Mouse (Mus musculus) embryonic facial prominence, embryonic 10.5 days (tissue): ENCODE measurements at regions not wholly inside any gene's neighbourhood (a gene's known extent, or its start where the extent isn't known, plus 50 kb on each side); places are given as distances from the start of the nearest gene placed in this dataset.

ENCODE experiments used
- DNase-seq: peaks from one replicate; pipeline ENCODE4 v3.0.0-alpha.2; 2017; ENCODE audit warnings: low spot score
- H3K27ac ChIP-seq: fragments of 300-500 bp; sonication (generic); replicated peaks from 2 replicates; pipeline ENCODE4 v1.5.1; 2016; ENCODE audit warnings: mild to moderate bottlenecking
- H3K27me3 ChIP-seq: fragments of 300-500 bp; sonication (generic); replicated peaks from 2 replicates; pipeline ENCODE4 v1.6.1; 2016; ENCODE audit warnings: low read depth, mild to moderate bottlenecking; ENCODE audit not compliant: poor library complexity, severe bottlenecking
- H3K36me3 ChIP-seq: fragments of 300-500 bp; sonication (generic); replicated peaks from 2 replicates; pipeline ENCODE4 v1.6.1; 2016; ENCODE audit warnings: mild to moderate bottlenecking, moderate library complexity
- H3K4me1 ChIP-seq: fragments of 300-500 bp; sonication (generic); 2 replicates; pipeline ENCODE4 v1.6.1; 2016
- H3K4me3 ChIP-seq: fragments of 300-500 bp; sonication (generic); 2 replicates; pipeline ENCODE4 v1.5.1; 2016; ENCODE audit warnings: mild to moderate bottlenecking, moderate library complexity
- H3K9me3 ChIP-seq: fragments of 300-500 bp; sonication (generic); 2 replicates; pipeline ENCODE4 v1.6.1; 2016; ENCODE audit warnings: mild to moderate bottlenecking
- WGBS: fragments of 180-500 bp; shearing (Covaris S2); methylation state at CpG from one replicate; pipeline ENCODE4 v1.1.7; 2016; 5-methylcytosine and 5-hydroxymethylcytosine counted together

DNA sequence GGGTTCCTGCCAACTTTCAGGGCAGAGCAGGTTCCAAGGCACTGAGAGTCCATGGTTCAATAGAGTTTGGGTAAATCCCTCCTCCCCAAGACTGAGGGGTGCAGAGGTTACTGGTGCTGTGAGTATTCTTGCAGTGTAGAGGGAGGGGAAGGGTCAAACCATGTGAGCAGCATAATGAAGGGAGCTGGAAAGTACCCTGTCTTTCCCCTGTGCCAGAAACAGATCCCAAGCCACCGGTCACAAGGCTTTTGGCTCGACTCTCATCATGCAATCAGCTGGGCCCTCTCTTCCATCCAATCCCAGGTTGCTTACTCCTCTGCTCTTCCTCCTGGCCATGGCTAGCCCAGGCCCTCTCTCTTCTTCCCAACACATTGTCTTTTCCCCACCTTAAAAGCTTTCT, 182.8 kb upstream of the Rybp start:
- H3K27ac ChIP-seq: no peak overlapping the region
- no peak overlapping the region for H3K4me3 ChIP-seq
- H3K9me3 ChIP-seq: peaks cover 18% of the 10 kb centered on the region; the same call in 1 of the 2 replicates
- no peak for DNase-seq
- WGBS: 79% methylated on average over 2 of the region's 2 CpGs
- H3K4me1 ChIP-seq: no peaks in the 10 kb centered on the region
- H3K27me3 ChIP-seq: peaks cover 31% of the 10 kb centered on the region
- H3K36me3 ChIP-seq: no peaks in the 10 kb centered on the region

DNA sequence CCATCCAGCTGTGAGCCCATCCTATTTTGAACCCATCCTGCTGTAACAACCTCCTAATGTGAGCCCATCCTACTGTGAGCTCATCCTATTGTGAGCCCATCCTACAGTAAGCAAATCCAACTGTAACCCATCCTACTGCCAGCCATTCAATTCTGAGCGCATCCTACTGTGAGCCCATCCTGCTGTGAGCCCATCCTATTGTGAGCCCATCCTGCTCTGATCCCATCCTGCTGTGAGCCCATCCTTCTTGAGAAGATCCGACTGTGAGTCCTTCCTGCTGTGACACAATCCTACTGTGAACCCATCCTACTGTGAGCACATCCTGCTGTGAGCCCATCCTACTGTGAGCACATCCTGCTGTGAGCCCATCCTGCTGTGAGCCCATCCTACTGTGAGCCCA, 175.5 kb upstream of the Rybp start:
- Histone ChIP-seq H3K27me3 (peaks cover 23% of the 10 kb centered on the region), H3K9me3 (peaks cover 39% of the 10 kb centered on the region), H3K4me1 (no peaks in the 10 kb centered on the region), H3K36me3 (no peaks in the 10 kb centered on the region), H3K27ac (no peak overlapping the region), H3K4me3 (no peak overlapping the region)
- WGBS: 88% methylated on average over 2 of the region's 2 CpGs
- no peak for DNase-seq

DNA sequence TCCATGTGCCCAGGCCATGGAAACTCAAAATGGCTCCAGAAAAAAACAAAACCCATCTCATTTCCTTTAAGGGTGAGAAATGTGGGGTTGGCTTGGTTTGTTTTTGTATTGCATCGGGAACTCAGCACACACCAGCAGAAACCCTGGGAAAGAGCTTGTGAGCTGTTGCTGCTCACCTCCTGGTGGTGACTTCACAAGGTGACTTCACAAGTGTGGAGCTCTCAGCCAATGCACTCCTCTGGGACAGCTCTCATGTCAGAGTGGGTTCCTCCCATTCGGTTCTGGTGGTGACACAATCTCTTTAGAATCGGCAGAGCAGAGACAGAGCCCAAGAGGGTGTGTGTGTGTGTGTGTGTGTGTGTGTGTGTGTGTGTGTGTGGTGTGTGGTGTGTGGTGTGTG, 166.1 kb upstream of the Rybp start:
- H3K36me3 ChIP-seq: no peaks in the 10 kb centered on the region
- H3K4me3 ChIP-seq: no peak overlapping the region
- WGBS: 88% methylated on average over 3 of the region's 3 CpGs
- H3K27me3 ChIP-seq: peaks cover 8% of the 10 kb centered on the region; the same call in 1 of the 2 replicates
- no peak for DNase-seq
- peaks cover 9% of the 10 kb centered on the region for H3K4me1 ChIP-seq
- peaks cover 13% of the 10 kb centered on the region; the same call in 1 of the 2 replicates for H3K9me3 ChIP-seq
- no peak overlapping the region for H3K27ac ChIP-seq

DNA sequence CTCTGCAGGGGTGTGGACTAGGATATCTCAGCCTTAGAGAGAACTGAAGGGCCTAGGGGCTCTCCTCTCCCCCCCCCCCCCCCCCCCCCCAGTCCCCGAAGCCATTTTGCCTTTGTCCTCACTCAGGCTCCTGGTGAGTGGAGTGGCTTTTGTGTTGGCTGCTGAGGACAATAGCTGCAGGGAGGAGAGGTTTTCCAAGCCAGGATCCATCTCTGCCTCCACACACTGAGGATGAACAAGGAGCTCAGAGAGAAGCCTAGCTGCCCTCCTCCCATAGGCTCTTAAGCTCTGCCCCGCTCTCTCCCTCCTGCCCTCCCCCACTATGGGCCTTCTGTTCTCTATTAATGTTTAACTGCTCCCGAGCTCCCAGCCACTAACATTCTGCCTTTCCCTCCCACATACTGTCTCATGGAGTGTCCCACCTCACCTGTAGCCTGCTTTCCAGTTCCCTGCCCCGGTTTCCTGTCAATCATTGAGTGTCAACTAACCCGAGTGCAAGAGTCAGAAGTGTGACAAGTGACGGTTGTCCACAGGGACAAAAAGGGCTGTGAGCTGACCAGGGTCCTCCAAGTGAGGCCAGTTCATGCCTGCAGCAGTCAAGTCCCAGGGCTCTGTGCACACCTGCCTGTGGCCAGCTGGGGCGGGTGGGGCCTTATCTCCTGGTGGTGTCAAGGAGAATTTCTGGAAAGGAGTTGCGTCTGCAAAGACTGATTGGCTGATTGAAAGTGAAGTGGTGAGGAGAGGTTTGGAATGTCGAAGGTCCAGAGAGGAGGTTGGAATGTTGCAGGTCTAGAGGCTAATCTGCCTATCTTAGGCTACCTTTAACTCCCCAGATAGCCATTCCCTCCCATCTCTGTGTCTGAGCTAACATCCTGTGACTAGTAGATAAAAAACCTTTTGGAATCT, 165.1 kb upstream of the Rybp start:
- Histone ChIP-seq H3K27ac (peak overlapping the region; percentile 41; the same call in 1 of the 2 replicates), H3K9me3 (peaks cover 10% of the 10 kb centered on the region; the same call in 1 of the 2 replicates), H3K27me3 (peaks cover 16% of the 10 kb centered on the region), H3K4me3 (no peak overlapping the region), H3K4me1 (peaks cover 15% of the 10 kb centered on the region), H3K36me3 (no peaks in the 10 kb centered on the region)
- no peak for DNase-seq
- WGBS: 60% methylated on average over 9 of the region's 9 CpGs

DNA sequence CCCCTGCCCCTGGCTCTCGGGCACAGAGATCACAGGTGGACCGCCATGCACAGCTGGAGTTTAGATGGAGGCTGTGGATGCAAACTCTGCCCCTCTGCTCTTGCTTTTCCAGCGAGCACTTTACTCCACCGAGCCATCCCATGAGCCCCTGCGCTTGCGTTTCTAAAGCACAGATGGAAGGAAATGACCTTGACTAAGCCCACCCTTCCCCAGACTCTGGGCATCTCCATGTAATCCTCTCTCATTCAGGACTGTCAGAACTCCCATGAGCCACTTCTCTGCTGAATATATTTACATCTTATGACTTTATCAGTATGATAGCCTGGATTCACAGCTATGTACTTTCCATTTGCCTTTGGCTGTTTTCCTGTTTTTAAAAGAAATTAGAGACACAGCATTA, 162.8 kb upstream of the Rybp start:
- Histone ChIP-seq H3K27ac (no peak overlapping the region), H3K4me1 (peaks cover 25% of the 10 kb centered on the region), H3K36me3 (no peaks in the 10 kb centered on the region), H3K9me3 (peaks cover 10% of the 10 kb centered on the region; the same call in 1 of the 2 replicates), H3K27me3 (peaks cover 35% of the 10 kb centered on the region), H3K4me3 (no peak overlapping the region)
- WGBS: 93% methylated on average over 6 of the region's 6 CpGs
- no peak for DNase-seq

DNA sequence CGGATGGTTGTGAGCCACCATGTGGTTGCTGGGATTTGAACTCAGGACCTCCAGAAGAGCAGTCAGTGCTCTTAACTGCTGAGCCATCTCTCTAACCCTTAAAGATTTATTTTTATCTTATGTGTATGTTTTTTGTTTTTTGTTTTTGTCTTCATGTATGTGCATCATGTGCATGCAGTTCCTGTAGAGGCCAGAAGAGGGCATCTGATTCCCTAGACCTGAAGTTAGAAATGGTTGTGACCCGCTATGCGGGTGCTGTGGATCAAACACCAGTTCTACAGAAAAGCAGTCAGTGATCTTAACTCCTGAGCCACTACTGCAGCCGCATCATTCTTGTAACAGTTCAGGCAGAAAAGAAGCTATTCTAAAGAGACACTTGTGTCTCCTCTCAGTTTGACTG, 161.8 kb upstream of the Rybp start:
- 97% methylated on average over 4 of the region's 4 CpGs for WGBS
- no peak for DNase-seq
- H3K27me3 ChIP-seq: peaks cover 43% of the 10 kb centered on the region

DNA sequence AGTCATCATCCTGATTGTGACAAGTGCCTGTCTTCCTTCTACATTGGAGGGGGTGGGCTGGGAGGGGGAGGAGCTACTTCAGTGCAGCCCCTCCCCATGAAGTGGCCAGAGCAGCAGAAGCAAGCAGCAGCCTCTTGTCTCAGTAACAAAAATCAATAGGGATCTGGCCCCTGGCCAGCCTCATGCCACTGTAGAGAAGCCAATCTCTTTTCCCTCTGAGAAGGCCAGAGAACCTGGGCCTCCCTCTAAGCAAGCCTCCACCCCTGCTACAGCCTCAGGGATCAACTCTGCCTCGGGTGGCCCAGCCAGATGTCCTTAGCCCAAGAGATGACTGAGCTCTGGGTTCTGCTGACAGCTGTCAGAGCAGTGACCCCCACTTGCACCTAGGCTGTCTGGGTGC, 159.9 kb upstream of the Rybp start:
- Histone ChIP-seq H3K27me3 (peaks cover 58% of the 10 kb centered on the region), H3K4me1 (peaks cover 22% of the 10 kb centered on the region), H3K27ac (no peak overlapping the region), H3K36me3 (no peaks in the 10 kb centered on the region), H3K9me3 (peaks cover 10% of the 10 kb centered on the region; the same call in 1 of the 2 replicates), H3K4me3 (no peak overlapping the region)
- no peak for DNase-seq
- WGBS: 21% methylated on average over 1 of the region's 1 CpGs

More for the DNA sequence above, 161.8 kb upstream of the Rybp start:
- H3K36me3 ChIP-seq: no peaks in the 10 kb centered on the region
- no peak overlapping the region for H3K27ac ChIP-seq
- no peak overlapping the region for H3K4me3 ChIP-seq
- H3K9me3 ChIP-seq: peaks cover 10% of the 10 kb centered on the region; the same call in 1 of the 2 replicates
- H3K4me1 ChIP-seq: peaks cover 27% of the 10 kb centered on the region

DNA sequence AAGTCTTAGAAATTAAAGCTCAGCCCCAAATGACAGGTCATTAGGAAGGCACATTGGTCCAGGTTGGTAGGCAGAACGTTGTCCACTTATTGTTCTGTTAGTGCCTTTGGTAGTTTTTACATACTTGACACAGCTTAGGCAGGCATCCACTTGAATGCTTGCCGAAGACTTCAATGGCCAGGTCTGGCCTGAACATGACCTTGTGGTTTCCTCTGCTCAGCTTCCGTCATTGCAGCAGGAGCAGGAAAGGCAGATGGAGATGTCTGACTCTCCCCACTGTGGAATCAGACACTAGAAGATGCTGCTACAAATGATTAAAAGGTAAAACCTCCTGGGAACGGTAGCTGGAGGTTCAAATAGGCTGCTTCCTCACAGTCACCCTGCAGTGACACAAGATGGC, 159.5 kb upstream of the Rybp start:
- Histone ChIP-seq H3K27me3 (peaks cover 61% of the 10 kb centered on the region), H3K27ac (no peak overlapping the region), H3K9me3 (peaks cover 10% of the 10 kb centered on the region; the same call in 1 of the 2 replicates), H3K36me3 (no peaks in the 10 kb centered on the region), H3K4me1 (peaks cover 18% of the 10 kb centered on the region), H3K4me3 (no peak overlapping the region)
- no peak for DNase-seq
- 74% methylated on average over 4 of the region's 4 CpGs for WGBS

DNA sequence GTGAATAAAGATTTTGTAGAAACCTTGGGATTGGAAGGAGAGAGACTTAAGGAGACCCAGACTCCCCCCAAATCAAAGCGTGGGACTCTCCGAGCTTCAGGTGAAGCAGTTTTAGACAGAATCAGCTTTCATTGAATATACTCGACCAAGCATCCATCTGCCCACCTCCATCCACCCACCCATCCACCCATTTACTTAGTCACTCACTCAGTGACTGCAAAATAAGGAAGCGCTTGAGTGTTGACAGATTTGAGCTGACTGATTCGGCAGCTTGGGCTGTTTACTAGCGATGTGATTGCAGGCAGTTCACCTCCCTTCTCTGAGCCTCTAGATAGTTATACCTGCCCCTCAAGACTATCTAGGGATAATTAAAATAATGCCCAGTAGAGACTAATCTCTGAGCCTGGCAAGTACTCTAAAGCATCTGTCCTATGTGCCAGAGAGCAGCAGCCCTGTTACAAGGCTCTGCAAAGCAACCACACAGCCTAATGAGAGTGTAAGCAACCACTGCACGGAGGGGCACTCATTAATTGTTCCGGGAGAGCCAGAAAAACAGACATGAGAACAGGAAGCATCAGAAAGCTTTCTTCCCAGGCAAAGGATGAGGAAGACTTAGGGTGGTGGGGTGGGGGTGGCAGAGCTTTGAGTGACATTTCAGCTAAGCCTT, 151.9 kb upstream of the Rybp start:
- Histone ChIP-seq H3K27ac (no peak overlapping the region), H3K4me1 (peaks cover 41% of the 10 kb centered on the region), H3K9me3 (no peaks in the 10 kb centered on the region), H3K36me3 (no peaks in the 10 kb centered on the region), H3K27me3 (peaks cover 97% of the 10 kb centered on the region), H3K4me3 (peak overlapping the region; percentile 42)
- no peak for DNase-seq
- 6% methylated on average over 8 of the region's 8 CpGs for WGBS

DNA sequence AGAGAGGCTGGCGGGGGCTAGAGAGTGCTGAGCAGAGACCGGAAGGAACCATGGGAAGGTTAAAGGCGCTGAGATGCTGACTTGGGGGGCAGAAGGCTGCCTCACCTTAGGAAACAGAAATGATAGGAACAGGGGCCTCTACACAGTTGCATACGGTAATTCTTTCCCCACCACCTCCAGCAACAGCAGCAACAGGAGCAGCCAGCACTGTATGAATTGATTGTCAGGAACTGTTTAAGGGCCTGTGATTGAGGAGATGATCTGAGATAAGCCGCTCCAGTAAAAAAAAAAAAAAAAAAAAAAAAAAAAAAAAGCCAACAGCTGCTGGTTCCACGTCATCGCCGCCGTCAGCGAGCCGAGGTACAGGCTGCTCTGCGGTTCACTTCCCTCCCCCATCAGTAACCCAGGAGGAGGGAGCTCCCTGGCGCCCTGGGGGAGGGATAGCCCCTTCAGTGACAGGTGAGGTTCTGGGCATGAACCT, 151.3 kb upstream of the Rybp start:
- H3K27me3 ChIP-seq: peaks cover 97% of the 10 kb centered on the region
- no peaks in the 10 kb centered on the region for H3K36me3 ChIP-seq
- peaks cover 44% of the 10 kb centered on the region for H3K4me1 ChIP-seq
- WGBS: under 1% methylated on average over 13 of the region's 13 CpGs
- peak; percentile 59 for DNase-seq
- no peak overlapping the region for H3K27ac ChIP-seq
- peaks cover 3% of the 10 kb centered on the region; the same call in 1 of the 2 replicates for H3K9me3 ChIP-seq
- peak overlapping the region; percentile 42 for H3K4me3 ChIP-seq

DNA sequence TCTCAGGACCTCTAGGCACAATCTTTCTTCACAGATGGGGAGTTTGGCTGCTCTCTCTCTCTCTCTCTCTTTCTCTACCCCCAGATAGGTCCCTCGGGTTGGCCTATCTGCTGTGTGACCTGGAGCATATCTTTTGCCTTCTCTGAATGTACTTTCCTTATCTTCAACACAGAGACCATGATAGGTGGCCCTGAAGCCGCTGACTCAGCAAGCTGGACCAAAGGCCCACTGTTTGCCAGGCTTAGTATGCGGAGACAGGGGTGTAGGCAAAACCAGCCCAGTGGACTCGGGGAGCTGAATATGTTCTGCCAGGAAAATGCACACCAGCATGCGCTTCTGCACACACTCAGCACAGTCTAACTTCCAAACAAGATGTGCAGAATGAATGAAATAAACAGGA, 150.7 kb upstream of the Rybp start:
- H3K27ac ChIP-seq: no peak overlapping the region
- peak overlapping the region; percentile 42 for H3K4me3 ChIP-seq
- peaks cover 97% of the 10 kb centered on the region for H3K27me3 ChIP-seq
- no peaks in the 10 kb centered on the region for H3K36me3 ChIP-seq
- peaks cover 50% of the 10 kb centered on the region for H3K4me1 ChIP-seq
- WGBS: 38% methylated on average over 5 of the region's 5 CpGs
- H3K9me3 ChIP-seq: peaks cover 3% of the 10 kb centered on the region; the same call in 1 of the 2 replicates
- no peak for DNase-seq

DNA sequence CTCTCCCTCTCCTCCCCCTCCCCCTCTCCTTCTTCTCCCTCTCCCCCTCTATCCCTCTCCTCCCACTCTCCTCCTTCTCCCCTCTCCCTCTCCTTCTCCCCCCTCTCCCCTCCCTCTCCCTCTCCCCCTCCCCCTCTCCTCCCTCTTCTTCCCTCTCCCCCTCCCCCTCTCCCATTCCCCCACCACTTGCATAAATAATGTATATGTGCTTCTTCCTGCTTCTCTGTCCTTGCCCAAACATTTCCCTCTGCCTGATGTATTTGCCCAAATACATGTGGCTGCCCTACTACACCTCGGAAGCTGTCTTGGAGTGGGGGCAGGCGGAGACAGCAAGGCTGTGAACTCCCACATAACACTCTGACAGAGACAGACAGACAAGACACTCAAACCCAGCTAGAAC, 149.2 kb upstream of the Rybp start:
- 60% methylated on average over 2 of the region's 2 CpGs for WGBS
- Histone ChIP-seq H3K27me3 (peaks cover 97% of the 10 kb centered on the region), H3K9me3 (peaks cover 3% of the 10 kb centered on the region; the same call in 1 of the 2 replicates), H3K27ac (no peak overlapping the region), H3K4me3 (no peak overlapping the region), H3K36me3 (no peaks in the 10 kb centered on the region), H3K4me1 (peaks cover 64% of the 10 kb centered on the region)
- DNase-seq: no peak
